Mouse (Mus musculus): Measurements from ENCODE around the gene Hist1h2ak. TPM values are rescaled to one million over a fixed set of nuclear protein-coding genes. Genes with fewer than 3 reads are reported as not detected.
"Not testable (repeated sequence)": the region's sequence is repeated elsewhere in the genome, so short reads cannot be mapped to it uniquely, and the experiment has no call there.

The Hist1h2ak gene
- polyA plus RNA-seq, 1 experiment from 2014 or later, result 4.9 TPM

DNA sequence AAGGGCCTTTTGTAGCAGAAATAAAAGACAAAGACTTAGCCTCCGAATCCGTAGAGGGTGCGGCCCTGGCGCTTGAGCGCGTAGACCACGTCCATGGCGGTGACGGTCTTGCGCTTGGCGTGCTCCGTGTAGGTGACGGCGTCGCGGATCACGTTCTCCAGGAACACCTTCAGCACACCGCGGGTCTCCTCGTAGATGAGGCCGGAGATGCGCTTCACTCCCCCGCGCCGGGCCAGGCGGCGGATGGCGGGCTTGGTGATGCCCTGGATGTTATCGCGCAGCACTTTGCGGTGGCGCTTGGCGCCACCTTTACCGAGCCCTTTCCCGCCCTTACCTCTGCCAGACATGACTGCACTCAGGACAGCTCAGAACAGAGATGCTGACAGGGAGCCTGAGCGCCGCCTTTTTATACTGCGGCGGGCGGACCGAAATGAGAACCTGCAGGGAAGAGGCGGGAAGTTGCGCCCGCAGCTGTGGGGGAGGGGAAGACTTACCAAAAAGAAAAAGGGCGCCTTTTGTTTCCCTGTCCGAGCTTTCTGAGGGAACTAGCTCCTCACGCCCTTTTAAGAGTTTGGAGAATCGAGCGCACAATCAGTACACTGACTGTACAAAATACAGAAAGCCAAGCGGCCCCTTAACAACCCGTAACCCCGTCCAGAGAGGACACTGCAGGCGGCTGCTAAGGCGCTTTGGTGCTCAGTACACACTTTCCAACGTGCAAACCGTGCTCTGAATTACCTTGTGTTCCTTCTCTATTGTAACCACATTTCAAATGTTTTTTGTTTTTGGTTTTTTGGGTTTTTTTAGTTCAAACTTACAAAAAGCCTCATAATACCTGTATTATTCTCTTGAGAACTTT is 3.2 kb downstream of the Hist1h2ak start, which contains the start of gene Hist1h4k:
Gene Hist1h4k, minus strand, starts transcription at position 347 of the 859 bp plus-strand sequence.
- DNase-seq (ENCODE audit: low spot score), result peak; percentile 97
- H3K4me3 ChIP-seq (ENCODE audit: low read depth, low read length), result peak within 1 kb of the TSS; percentile 56
- H3K27ac ChIP-seq (ENCODE audit: low read depth, low read length), result peak within 1 kb of the TSS; percentile 93
- not testable (repeated sequence) for H3K36me3 ChIP-seq (ENCODE audit: control insufficient read depth, insufficient read depth, low read length); H3K9me3 ChIP-seq (ENCODE audit: control insufficient read depth, low read length); H3K4me1 ChIP-seq (replicated peaks; ENCODE audit: control insufficient read depth, insufficient read depth, low read length); H3K27me3 ChIP-seq (ENCODE audit: control insufficient read depth, insufficient read depth, low read length)
- under 1% methylated on average over 46 of the region's 56 CpGs for WGBS
- H3K4me2 ChIP-seq (replicated peaks; ENCODE audit: low read depth, low read length), result peak within 1 kb of the TSS; percentile 72
- peak; percentile 85 for ATAC-seq (ENCODE audit: low FRiP score)
- peak within 1 kb of the TSS; percentile 64 for H3K9ac ChIP-seq (ENCODE audit: low read depth, low read length)

DNA sequence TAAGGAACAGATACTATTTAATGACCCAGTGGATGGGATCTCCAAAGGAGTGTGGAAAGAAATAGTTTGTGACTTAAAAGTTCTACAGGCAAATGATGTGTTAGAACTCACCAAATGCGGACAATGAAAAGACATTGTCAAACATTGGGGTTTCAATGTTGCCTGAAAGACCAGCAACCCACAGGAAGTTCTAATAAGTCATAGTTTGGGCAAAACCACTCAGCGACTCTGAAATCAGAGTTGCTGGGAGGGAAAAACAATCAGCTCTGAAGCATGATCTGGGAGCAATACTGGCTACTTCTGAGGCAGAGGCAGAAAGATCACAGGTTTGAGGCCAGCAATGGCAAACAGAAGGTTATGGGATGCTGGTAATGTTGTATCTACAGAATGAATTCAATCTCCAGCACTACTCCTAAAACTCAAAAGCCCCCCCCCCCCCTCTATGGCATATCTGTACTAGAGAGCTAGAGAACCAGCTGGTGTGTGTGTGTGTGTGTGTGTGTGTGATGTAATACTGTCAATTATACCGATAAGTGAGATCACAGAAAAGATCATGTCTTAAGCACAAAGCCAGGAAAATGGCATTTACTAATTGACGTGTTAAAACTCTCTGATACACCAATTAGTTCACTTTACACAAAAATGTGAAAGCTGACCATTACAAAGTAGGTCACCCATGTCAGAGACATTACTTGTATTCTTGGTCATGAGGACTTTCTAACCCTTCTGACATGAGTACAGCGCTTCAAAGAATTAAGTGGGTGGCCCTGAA is 4.1 kb downstream of the Hist1h2ak start:
- Histone ChIP-seq H3K4me2 (replicated peaks; ENCODE audit: low read depth, low read length) (peak overlapping the region; percentile 72), H3K4me1 (replicated peaks; ENCODE audit: control insufficient read depth, insufficient read depth, low read length) (no peaks in the 10 kb centered on the region; the same call in 1 of the 2 replicates), H3K27ac (ENCODE audit: low read depth, low read length) (peak overlapping the region; percentile 93), H3K9me3 (ENCODE audit: control insufficient read depth, low read length) (no peaks in the 10 kb centered on the region), H3K36me3 (ENCODE audit: control insufficient read depth, insufficient read depth, low read length) (no peaks in the 10 kb centered on the region), H3K9ac (ENCODE audit: low read depth, low read length) (peak overlapping the region; percentile 64), H3K4me3 (ENCODE audit: low read depth, low read length) (peak overlapping the region; percentile 56), H3K27me3 (ENCODE audit: control insufficient read depth, insufficient read depth, low read length) (no peaks in the 10 kb centered on the region)
- 8% methylated on average over 5 of the region's 5 CpGs for WGBS
- no peak for ATAC-seq (ENCODE audit: low FRiP score)
- DNase-seq (ENCODE audit: low spot score), result peak; percentile 59

GRCm38 (mm10) chr13:21745006-21745405 is 8.6 kb downstream of the Hist1h2ak start:
- DNase-seq (ENCODE audit: low spot score), result no peak
- H3K36me3 ChIP-seq (ENCODE audit: control insufficient read depth, insufficient read depth, low read length), result no peaks in the 10 kb centered on the region
- H3K4me3 ChIP-seq (ENCODE audit: low read depth, low read length), result no peak overlapping the region
- no peaks in the 10 kb centered on the region for H3K9me3 ChIP-seq (ENCODE audit: control insufficient read depth, low read length)
- H3K4me2 ChIP-seq (replicated peaks; ENCODE audit: low read depth, low read length), result no peak overlapping the region
- H3K4me1 ChIP-seq (replicated peaks; ENCODE audit: control insufficient read depth, insufficient read depth, low read length), result no peaks in the 10 kb centered on the region; the same call in 1 of the 2 replicates
- no peak overlapping the region for H3K27ac ChIP-seq (ENCODE audit: low read depth, low read length)
- 93% methylated on average over 1 of the region's 1 CpGs for WGBS
- H3K9ac ChIP-seq (ENCODE audit: low read depth, low read length), result no peak overlapping the region
- no peaks in the 10 kb centered on the region for H3K27me3 ChIP-seq (ENCODE audit: control insufficient read depth, insufficient read depth, low read length)
- ATAC-seq (ENCODE audit: low FRiP score), result no peak

DNA sequence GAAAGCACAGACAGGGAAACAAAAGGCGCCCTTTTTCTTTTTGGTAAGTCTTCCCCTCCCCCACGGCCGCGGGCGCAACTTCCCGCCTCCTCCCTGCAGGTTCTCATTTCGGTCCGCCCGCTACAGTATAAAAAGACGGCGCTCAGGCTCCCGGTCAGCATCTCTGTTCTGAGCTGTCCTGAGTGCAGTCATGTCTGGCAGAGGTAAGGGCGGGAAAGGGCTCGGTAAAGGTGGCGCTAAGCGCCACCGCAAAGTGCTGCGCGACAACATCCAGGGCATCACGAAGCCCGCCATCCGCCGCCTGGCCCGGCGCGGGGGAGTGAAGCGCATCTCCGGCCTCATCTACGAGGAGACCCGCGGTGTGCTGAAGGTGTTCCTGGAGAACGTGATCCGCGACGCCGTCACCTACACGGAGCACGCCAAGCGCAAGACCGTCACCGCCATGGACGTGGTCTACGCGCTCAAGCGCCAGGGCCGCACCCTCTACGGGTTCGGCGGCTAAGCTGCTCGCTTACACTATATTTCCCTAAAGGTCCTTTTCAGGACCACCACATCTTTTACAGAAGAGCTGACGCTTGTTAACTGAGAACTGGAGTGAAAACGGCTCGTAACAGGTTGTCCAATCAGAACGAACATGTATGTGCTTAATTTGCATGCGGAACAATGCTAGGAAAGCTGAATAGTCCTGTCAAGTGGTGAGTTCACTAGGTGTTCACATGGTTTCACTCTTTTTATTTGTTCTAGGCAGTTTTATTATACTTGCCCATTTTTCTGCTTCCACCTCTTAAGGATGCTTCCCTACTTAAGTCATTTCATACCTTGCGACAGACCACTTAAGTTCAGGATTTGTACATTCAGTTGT is 18.5 kb downstream of the Hist1h2ak start, which contains the start of gene Hist1h4j:
Gene Hist1h4j, plus strand, starts transcription at position 159 of the 862 bp plus-strand sequence.
- H3K4me3 ChIP-seq (ENCODE audit: low read depth, low read length), result peak within 1 kb of the TSS; percentile 49
- H3K9ac ChIP-seq (ENCODE audit: low read depth, low read length), result peak within 1 kb of the TSS; percentile 80
- not testable (repeated sequence) for H3K36me3 ChIP-seq (ENCODE audit: control insufficient read depth, insufficient read depth, low read length); H3K4me1 ChIP-seq (replicated peaks; ENCODE audit: control insufficient read depth, insufficient read depth, low read length); H3K9me3 ChIP-seq (ENCODE audit: control insufficient read depth, low read length); H3K27me3 ChIP-seq (ENCODE audit: control insufficient read depth, insufficient read depth, low read length)
- WGBS, result under 1% methylated on average over 42 of the region's 56 CpGs
- peak within 1 kb of the TSS; percentile 98 for H3K27ac ChIP-seq (ENCODE audit: low read depth, low read length)
- ATAC-seq (ENCODE audit: low FRiP score), result peak; percentile 92
- H3K4me2 ChIP-seq (replicated peaks; ENCODE audit: low read depth, low read length), result peak within 1 kb of the TSS; percentile 58
- peak; percentile 97 for DNase-seq (ENCODE audit: low spot score)

GRCm38 (mm10) chr13:21734010-21734905 is 19.4 kb downstream of the Hist1h2ak start:
- Histone ChIP-seq H3K4me1 (replicated peaks; ENCODE audit: control insufficient read depth, insufficient read depth, low read length) (no peaks in the 10 kb centered on the region), H3K4me2 (replicated peaks; ENCODE audit: low read depth, low read length) (peak overlapping the region; percentile 58), H3K4me3 (ENCODE audit: low read depth, low read length) (peak overlapping the region; percentile 49), H3K9me3 (ENCODE audit: control insufficient read depth, low read length) (no peaks in the 10 kb centered on the region), H3K36me3 (ENCODE audit: control insufficient read depth, insufficient read depth, low read length) (no peaks in the 10 kb centered on the region), H3K27ac (ENCODE audit: low read depth, low read length) (peak overlapping the region; percentile 98), H3K27me3 (ENCODE audit: control insufficient read depth, insufficient read depth, low read length) (no peaks in the 10 kb centered on the region), H3K9ac (ENCODE audit: low read depth, low read length) (peak overlapping the region; percentile 80)
- ATAC-seq (ENCODE audit: low FRiP score) (peak; percentile 83), DNase-seq (ENCODE audit: low spot score) (peak; percentile 92)
- WGBS, result under 1% methylated on average over 21 of the region's 21 CpGs

DNA sequence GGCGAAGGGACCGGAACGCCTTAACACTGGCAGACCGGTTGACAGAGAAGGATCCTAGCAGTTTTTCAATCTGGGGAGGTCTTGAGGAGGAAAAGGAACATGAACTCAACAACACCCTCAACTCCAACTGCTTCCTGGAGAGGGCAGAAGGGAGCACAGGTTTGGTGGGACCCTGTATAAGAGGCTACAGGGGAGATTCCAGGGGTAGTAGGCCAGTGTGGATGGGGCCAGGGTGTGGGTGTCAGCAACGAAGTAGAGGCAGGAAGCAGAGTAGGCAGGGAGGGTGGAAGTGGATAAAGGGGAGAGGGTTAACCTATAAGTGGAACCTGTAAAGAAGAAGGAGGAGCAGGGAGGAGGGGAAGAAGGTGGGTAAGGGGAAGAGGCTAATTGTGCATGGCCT is 20.2 kb downstream of the Hist1h2ak start:
- ATAC-seq (ENCODE audit: low FRiP score) (0 out of 2 replicates have a peak, but pooled peaks have one; percentile 17), DNase-seq (ENCODE audit: low spot score) (peak; percentile 60)
- Histone ChIP-seq H3K4me3 (ENCODE audit: low read depth, low read length) (no peak overlapping the region), H3K27me3 (ENCODE audit: control insufficient read depth, insufficient read depth, low read length) (no peaks in the 10 kb centered on the region), H3K36me3 (ENCODE audit: control insufficient read depth, insufficient read depth, low read length) (no peaks in the 10 kb centered on the region), H3K9ac (ENCODE audit: low read depth, low read length) (0 out of 2 replicates have a peak overlapping the region, but pooled peaks have one; percentile 19), H3K4me1 (replicated peaks; ENCODE audit: control insufficient read depth, insufficient read depth, low read length) (no peaks in the 10 kb centered on the region), H3K27ac (ENCODE audit: low read depth, low read length) (peak overlapping the region; percentile 98), H3K4me2 (replicated peaks; ENCODE audit: low read depth, low read length) (no peak overlapping the region), H3K9me3 (ENCODE audit: control insufficient read depth, low read length) (no peaks in the 10 kb centered on the region)
- WGBS, result 59% methylated on average over 5 of the region's 5 CpGs

GRCm38 (mm10) chr13:21729544-21729943 is 24.1 kb downstream of the Hist1h2ak start:
- H3K4me1 ChIP-seq (replicated peaks; ENCODE audit: control insufficient read depth, insufficient read depth, low read length), result peaks cover 3% of the 10 kb centered on the region; the same call in 1 of the 2 replicates
- no peak overlapping the region for H3K4me3 ChIP-seq (ENCODE audit: low read depth, low read length)
- H3K36me3 ChIP-seq (ENCODE audit: control insufficient read depth, insufficient read depth, low read length), result no peaks in the 10 kb centered on the region
- DNase-seq (ENCODE audit: low spot score) (no peak), ATAC-seq (ENCODE audit: low FRiP score) (no peak)
- no peak overlapping the region for H3K27ac ChIP-seq (ENCODE audit: low read depth, low read length)
- no peak overlapping the region for H3K4me2 ChIP-seq (replicated peaks; ENCODE audit: low read depth, low read length)
- no peak overlapping the region for H3K9ac ChIP-seq (ENCODE audit: low read depth, low read length)
- H3K9me3 ChIP-seq (ENCODE audit: control insufficient read depth, low read length), result no peaks in the 10 kb centered on the region
- no peaks in the 10 kb centered on the region for H3K27me3 ChIP-seq (ENCODE audit: control insufficient read depth, insufficient read depth, low read length)
- 65% methylated on average over 1 of the region's 1 CpGs for WGBS
